Mouse (Mus musculus) spleen, embryonic (tissue): ENCODE results near the gene Sphk1.
"Not testable (repeated sequence)": the region's sequence is repeated elsewhere in the genome, so short reads cannot be mapped to it uniquely, and the experiment has no call there.

Experiments
- CTCF ChIA-PET: fragments of 350-600 bp; sonication (Branson Sonifier 250); formaldehyde crosslinking; loops from one replicate; lab custom pipeline; 2022; lab: Charles Lee

Gene Sphk1

DNA sequence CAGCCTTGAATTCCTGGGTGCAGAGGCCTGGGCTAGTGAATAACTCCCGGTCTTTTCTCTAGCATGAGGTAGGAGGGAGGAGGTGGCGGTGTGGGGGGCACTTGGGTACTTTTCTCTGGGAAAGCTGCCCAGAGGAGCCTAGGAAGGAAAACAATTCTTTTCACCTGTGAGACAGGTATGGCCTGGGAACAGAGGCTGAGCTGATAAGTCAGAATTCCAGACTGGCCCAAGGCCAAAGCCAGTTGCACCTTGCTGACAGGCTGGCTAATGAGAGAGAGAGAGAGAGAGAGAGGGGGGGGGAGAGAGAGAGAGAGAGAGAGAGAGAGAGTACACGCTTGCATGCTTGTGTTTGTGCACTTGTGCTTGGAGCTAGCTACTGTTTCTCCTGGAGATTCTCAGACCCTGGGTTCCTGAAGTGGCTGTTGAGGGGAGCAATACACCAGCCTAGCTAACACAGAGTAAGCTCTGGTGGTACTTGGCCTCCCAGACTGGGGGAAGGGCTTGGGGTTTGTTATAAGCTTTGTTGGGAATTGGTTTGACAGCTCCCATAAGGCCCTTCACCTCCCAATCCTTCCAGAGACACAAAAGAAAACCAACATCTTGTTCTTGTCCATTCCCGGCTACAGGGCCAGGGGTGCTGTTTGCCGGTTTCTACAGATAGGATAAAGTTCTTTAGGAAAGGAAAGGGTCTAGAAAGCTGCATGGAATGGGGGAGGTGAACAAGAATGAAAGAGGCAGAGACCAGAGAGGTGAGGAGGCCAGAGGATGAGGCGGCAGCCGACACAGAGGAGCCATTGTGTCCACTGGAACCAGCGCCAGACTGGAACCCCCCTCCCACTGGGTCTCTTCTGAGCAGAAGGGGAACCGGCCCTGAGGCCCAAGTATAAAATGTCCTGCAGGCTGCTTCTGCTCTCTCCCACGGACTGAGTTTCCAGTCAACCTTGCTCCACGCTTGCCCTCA lies at the start of gene Sphk1:
Gene Sphk1 (plus strand): TSS at position 739 of the 961 bp plus-strand sequence.
- CTCF ChIA-PET = interaction anchor here (0.7 kb wide), 1 partner anchor 47 kb away, joined by 6 read pairs; no protein-coding TSS in a partner anchor

DNA sequence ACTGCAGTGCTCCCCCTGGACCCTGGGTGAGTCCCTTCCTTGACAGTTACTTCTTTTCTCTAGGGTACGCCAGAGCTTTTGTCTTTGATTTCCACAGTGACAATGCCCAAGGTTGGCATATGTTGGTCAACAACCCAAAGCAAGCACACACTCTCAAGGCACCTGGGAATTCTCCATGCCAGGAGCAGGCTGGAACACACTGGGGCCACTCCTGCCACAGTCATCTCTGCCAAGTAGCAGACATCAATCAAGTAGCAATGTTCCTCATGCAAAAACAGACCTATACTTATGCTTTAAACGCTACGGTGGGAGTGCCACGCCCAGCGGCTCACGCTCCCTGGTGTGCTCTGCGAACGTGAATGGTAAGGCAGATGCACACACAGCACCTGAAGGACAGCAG lies 49.8 kb upstream of the Sphk1 start:
- CTCF ChIA-PET = interaction anchor here (0.6 kb wide), 1 partner anchor 112 kb away, joined by 16 read pairs; no protein-coding TSS in a partner anchor

DNA sequence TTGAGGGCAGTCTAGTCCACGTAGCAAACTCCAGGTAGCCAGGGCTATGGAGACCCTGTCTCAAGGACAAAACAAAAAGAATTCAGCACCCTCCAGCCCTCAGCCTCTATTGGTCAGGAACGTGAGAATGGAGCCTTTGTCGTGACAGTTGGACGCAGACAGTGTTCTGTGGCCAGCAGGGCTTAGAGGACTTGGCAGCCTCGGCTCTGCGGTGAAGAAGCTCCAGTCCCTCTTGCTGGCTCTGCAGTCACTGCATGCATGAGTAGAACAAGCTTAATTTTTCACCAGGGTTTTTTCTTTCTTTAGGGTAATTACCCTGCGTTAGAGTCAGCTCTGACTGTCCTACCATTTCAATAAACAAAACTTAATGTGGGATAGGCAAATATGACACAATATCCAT lies 48.9 kb upstream of the Sphk1 start:
- CTCF ChIA-PET = no interaction called here

DNA sequence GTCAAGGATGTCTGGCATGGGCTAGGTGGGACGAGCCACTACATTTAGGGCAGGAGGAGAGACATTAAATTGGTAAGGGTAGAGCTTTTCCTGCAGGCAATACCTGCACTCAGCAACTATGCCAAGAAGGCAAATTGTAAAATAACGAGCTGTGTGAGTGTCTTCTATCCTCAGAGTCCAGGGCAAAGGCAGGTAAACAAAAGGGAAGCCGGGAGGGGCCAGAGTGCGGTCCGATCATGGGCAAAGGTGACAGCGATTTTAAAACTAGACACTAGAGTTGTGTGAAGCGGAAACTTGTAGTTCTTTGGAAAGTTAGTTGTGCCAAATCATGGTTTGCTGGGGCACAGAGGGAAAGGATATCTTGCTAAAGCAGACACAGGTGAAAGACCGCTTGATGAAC lies 46.5 kb upstream of the Sphk1 start:
- CTCF ChIA-PET = interaction anchor here (0.6 kb wide), 1 partner anchor 46 kb away, joined by 6 read pairs; no protein-coding TSS in a partner anchor

DNA sequence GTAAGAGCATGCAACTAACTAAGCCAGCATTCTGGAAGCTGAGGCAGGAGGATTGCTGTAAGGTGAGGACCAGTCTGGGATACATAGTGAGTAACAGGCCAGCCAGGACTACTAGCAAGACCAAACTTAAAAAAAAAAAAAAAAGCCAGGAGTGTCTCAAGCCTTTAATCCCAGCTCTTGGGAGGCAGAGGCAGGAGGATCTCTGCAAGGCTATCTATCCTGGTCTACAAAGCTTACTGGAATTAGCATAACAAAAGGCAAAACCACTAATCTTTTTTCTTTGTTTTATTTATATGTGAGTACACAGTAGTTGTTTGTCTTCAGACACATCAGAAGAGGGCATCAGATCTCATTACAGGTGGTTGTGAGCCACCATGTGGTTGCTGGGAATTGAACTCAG lies 42.5 kb upstream of the Sphk1 start:
- CTCF ChIA-PET = interaction anchor here (0.6 kb wide), 2 partner anchors 124 to 321 kb away, joined by 3 read pairs; no protein-coding TSS in a partner anchor

DNA sequence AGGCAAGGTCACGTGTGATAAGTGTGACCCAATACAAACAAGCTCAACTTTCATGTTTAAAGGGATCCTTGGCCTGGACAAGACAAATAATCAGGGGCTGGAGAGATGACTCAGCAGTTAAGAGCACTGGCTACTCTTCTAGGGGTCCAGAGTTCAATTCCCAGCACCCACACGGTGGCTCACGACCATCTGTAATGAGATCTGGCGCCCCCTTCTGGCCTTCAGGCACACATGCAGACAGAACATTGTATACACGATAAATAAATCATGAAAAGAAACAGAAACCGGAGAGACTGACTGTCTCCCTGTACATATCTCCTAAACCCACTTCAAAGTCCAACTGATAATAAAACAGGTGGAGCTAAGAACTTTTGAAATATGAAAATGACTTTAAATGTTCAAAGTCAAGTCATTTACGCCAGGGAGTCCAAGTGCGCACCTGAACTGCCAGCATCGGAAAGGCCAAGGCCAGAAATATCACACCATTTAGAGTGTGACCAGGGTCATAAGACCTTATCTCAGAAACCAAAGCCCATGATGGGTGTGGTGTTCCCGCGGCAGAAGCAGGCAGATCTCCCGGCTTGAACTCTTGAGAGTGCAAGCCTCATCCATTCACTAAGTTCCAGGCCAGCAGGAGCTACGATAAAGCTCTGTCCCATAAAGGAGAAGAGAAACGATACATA lies 41.9 kb upstream of the Sphk1 start:
- CTCF ChIA-PET = interaction anchor here (0.6 to 1.1 kb wide), 3 partner anchors 123 to 321 kb away, joined by 3 read pairs; no protein-coding TSS in a partner anchor

DNA sequence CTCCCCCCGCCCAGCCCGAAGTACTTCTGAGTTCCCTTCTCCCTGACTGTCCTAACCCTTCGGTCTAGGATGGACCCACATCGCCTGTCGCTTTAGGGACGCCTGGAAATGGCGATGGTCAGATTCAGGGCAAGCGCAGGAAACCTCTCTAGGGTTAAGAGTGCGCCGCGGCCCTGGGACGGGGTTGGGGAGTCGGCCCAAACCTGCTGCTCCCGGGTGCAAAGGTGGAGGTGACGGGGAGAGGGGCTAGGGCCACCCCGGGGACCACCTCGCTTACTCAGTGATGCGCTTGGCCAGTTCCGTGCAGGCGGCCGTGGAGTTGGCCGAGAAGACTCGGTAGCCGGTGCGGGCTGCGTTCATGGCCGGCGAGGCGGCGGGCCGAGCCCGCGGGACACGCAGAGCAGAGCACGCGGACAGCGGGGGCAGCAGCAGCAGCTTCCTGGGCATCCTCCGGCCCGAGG lies 40.9 kb upstream of the Sphk1 start:
- CTCF ChIA-PET = interaction anchor here (1.1 kb wide), 1 partner anchor 138 kb away, joined by 3 read pairs; no protein-coding TSS in a partner anchor

DNA sequence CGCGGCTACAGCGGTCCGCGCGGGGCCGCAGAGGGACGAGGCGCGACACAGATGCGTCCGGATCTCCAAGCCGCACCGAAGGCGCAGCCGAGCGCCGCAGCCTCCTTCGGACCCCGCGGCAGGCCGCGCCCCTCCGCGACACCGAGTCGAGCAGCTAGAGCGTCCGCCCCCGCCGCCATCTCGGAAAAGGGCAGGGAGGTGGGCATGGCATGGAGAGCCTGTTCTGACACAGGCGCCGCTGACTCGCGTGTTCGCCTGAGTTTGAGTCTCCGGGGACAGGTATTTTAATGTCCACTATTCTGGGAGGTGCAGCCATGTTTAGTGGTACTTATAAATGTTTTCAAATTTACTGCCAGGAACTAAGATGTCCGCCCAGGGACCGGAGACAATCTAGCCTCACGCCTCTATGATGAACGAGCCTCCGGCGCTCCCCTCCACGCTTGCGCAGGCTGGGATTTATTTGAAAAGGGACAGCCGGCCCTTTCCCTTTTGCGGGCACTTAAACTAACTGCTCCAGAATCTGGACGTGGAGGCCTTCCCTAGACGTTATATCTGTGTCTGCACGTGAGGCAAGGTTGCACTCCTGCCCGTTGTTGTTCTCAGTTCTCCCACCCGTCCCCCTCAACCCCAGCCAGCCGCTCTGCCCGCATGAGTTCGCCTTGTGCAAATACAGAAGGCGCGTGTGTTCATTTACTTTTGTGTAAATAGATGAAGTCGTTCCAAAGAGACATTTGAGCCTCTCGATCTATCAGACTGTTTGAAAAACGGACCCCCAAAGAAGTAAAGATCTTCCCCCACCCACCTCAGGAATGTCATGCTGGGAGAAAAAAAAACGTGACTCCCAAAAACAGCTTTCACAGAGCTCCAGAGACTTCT lies 40.3 kb upstream of the Sphk1 start:
- CTCF ChIA-PET = no interaction called here

DNA sequence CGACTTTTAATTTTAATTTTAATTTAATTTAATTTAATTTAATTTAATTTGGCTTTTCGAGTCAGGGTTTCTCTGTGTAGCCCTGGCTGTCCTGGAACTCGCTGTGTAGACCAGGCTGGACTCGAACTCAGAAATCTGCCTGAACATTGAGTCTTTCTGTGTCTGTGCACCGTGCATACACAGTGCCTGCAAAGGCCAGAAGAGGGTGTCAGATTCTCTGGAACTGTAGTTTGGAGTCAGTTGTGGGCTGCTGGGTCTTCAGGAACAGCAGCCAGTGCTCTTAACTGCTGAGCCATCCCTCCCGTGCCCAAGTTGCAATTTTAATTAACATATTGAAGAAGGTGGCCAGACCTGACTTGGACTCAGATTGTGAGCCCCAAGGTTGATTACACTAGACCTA lies 39.4 kb upstream of the Sphk1 start:
- CTCF ChIA-PET = no interaction called here

DNA sequence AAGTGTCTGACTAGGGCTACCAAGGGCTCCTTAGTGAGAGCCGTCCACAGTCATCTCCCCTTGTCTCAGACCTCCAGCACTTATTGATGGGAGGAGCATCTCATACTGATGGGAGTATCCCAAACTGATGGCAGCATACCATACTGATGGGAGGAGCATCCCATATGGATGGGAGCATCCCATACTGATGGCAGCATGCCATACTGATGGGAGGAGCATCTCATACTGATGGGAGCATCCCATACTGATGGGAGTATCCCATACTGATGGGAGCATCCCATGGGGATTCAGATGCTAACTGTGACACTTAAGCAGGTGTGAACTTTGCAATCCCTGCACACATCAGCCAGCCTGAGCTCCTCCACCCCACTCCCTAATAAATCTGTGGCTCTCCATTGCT lies 38.2 kb upstream of the Sphk1 start:
- CTCF ChIA-PET = not testable (repeated sequence)

DNA sequence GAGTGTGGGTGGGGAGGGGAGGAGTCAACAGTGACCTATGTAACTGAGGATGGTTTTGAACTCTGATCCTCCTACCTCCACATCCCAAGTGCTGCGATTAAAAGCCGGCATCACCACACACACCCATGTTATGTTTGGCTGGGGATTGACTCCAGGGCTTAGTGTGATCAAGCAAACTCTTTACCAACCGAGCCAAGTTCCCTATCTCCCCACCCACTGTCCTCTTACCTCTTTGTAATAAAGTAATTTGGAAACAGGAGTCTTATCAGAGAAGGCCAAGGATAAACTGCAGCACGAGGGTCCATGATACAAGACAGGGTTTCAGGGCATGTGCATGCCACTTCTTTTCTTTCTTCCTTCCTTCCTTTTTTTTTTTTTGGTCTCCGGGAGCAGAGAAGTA lies 37.5 kb upstream of the Sphk1 start:
- CTCF ChIA-PET = no interaction called here

DNA sequence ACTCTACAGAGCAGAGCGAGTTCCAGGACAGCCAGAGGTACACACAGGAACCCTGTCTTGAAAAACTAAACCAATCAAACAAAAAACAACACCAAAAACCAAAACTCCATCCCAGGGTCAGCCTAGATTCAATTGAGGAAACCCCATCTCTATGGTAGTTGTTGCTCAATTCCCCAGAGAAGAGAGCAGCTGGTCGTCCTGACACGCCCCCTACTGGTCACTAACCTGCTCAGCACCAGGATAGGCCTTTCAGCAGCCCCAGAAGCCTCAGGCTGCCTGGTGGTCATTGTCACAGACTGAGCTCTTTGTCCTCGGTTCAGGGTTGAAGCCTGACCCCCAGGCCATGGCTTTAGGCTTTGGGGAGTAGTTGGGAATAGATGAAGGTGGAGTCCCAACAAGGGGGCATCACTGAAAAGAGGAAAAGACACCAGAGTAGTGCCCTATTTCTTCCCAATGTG lies 36.9 kb upstream of the Sphk1 start, which contains the start of gene Prpsap1:
Gene Prpsap1 (minus strand): TSS at position 408 of the 458 bp plus-strand sequence.
- CTCF ChIA-PET = interaction anchor here (0.6 kb wide), 1 partner anchor 40 kb away, joined by 3 read pairs; no protein-coding TSS in a partner anchor

DNA sequence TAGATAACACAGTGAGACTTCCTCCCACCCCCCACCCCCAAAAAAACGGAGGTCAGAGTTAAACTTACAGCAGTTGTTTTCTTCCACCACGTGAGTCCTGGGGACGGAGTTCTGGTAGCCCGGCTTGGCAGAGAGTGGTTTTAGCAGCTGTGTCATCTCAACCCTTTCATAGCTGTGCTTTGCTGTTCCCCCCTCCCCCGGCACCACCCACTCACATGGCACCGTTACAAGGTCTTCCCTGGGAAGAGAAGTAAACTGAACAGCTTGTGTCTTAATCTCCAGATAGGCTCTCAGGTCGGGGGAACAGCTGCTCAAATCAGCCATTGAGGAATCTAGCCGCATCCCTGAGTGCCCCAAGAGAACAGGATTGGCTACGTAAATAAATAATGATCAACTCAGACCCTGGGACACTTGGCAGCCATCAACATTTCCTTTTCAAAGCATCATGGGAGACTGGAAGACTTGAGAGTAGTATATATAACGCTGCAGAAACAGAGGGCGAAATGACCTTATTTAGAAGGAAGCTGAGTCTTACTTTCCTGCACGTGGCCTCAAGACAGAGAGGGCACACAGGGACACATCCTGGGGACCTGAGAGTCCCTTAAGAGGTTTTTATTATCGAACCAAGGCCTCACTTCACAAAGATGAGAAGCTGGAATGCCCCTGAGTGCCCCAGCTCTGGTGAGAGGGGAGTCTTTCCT lies 36.1 kb upstream of the Sphk1 start:
- CTCF ChIA-PET = interaction anchor here (0.5 to 0.9 kb wide), 4 partner anchors 8 to 512 kb away, joined by 3 to 4 read pairs (median 3); no protein-coding TSS in a partner anchor

DNA sequence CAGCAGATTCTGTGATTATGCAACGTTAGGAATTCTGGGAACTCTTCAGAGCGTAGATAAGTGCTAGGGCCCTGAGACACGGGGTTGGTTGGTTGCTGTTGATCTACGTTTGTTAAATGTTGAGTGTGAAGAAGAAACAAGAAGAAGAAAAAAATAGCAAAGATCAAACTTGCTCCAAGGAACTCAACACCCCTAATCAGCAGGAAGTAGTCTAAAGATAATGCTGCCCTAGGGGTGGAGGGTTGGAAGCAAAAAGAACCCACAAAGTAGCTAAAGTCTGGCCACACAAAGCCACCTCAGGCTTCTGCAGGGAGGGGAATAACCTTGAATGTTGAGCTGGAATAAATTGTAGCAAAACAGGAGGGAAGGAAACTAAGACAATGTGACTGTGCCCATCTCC lies 33.4 kb upstream of the Sphk1 start:
- CTCF ChIA-PET = no interaction called here

DNA sequence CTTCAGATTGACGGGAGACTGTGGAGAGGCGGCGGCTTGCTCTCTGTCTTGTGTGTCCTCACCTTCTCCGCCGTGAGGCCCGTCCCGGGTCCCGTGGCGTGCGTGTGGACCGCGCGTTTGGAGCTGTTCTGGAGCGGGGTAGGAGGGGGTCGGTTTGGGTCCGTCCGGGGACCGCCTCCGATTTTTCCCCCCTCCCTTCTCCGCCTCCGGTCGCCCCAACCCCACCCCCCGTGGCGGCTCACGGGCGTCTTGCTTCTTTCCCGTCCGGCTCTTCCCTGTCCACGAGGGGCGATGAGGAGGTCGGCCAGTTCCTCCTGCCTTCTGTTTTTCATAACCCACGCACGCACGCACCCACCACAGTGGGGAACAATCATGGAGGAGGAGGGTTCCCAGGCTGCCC lies 32.1 kb upstream of the Sphk1 start:
- CTCF ChIA-PET = no interaction called here

DNA sequence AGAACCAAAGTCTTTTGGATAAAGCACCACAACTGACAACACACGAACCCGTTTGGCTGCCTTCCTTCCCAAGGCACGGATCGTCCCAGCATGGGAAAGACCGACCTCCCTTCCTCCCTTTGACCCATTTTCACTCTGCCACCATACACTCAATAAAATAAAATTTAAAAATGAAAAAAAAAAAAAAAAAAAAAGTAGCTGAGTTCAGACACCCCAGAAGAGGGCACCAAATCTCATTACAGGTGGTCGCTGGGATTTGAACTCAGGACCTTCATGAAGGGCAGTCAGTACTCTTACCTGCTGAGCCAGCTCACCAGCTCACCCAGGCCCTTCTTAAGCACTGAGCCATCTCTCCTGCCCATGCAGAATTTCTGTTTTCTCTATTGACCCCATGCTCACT lies 31.7 kb upstream of the Sphk1 start:
- CTCF ChIA-PET = interaction anchor here (0.6 kb wide), 2 partner anchors 14 to 24 kb away, joined by 3 to 4 read pairs; no protein-coding TSS in a partner anchor

DNA sequence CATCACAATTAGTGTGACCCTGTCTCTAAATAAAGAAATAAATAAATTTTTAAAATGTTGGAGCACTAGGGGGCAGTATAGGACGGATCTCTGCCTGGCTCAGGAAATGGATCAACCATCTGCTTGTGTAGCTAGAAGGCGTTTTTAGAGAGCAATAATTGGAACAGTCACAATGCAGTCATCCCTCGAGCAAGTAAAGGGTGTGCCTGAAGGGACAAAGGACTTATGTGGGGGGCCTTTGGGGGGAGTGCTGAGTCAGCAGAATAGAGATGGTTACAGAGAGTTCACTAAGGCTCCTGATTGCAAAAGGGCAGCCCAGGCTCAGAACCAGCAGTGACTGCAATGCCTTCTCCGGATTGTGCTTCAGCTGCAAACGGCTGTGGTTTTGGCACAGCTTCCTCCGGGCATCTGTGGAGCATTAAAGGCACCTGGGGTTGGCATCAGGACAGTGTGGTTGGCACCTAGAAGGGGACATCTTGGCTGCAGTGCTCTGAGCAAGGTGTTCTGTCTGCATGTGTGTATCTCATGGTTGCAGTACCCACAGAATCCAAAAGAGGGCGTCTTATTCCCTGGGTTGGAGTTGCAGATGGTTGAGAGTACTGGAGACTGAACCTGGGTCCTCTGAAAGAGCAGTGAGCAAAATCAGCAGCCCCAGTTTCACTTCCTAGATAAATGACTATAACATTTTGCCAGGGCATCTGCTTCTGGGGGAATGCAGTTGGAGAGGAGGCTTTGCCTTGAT lies 29.5 kb upstream of the Sphk1 start:
- CTCF ChIA-PET = no interaction called here

DNA sequence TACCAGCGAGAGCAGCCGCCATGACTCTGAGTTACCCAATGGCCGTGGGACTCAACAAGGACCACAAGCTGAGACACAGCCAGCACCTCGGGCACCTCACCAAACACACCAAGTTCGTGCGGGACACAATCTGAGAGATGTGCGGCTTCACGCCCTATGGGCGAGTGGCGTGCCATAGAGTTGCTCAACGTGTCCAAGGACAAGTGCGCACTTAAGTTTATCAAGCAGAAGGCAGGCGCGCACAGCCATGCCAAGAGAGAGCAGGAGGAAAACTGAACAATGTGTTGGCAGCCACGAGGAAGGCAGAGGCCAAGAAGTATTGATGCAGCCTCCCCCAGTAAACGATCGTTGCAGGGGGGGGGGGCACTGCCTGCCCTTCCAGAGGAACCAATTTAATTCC lies 26.2 kb upstream of the Sphk1 start:
- CTCF ChIA-PET = no interaction called here

DNA sequence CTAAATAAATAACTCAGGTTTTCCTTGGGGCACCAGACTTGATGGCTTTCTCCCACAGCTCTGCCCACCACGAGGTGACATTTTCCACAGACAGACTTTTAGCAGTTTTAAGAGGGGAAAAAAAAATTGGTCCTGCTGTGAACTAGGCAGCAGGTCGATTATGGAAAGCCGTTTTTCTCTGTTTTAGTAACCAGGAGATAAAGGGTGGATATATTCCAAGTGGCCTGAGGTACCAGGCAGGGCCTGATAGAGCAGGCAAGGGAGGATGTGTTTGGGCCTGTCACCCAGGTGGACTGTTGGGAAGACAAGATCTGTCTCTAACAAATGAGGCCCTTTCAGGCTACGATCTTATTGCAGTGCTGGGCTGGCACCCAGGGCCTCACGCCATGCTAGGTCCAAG lies 25.2 kb upstream of the Sphk1 start:
- CTCF ChIA-PET = no interaction called here
